Mouse (Mus musculus) cortical plate, adult 2 months (tissue): ENCODE measurements around the gene Sgf29.

Experiments used
- CTCF ChIP-seq: fragments of 200-500 bp; IDR thresholded peaks from 2 replicates; pipeline ENCODE4 v1.5.1; 2011; ENCODE audit warnings: mild to moderate bottlenecking, control low read depth, low read length; ENCODE audit not compliant: insufficient read depth; ENCODE audit errors: extremely low read depth
- POLR2A ChIP-seq: fragments of 200-500 bp; IDR thresholded peaks from 2 replicates; pipeline ENCODE4 v1.6.1; 2011; ENCODE audit warnings: mild to moderate bottlenecking, low read length, control low read depth; ENCODE audit not compliant: insufficient read depth; ENCODE audit errors: extremely low read depth

GRCm38 (mm10) chr7:126659771-126660170 is 10.7 kb downstream of the Sgf29 start:
- TF ChIP-seq CTCF: no peak
- no peak for TF ChIP-seq POLR2A
